Mouse (Mus musculus) heart, embryonic 10.5 days (tissue): ENCODE measurements around the gene Ndufb4. TPM values are rescaled to one million over a fixed set of nuclear protein-coding genes. Genes with fewer than 3 reads are reported as not detected.
"Not testable (repeated sequence)": the region's sequence is repeated elsewhere in the genome, so short reads cannot be mapped to it uniquely, and the experiment has no call there.

Experiments
- DNase-seq: peaks from one replicate; pipeline ENCODE4 v3.0.0-alpha.2; 2017; ENCODE audit warnings: low spot score
- H3K27ac ChIP-seq: fragments of 300-500 bp; sonication (generic); 2 replicates; pipeline ENCODE4 v1.5.1; 2016; ENCODE audit warnings: mild to moderate bottlenecking
- H3K27me3 ChIP-seq: fragments of 300-500 bp; sonication (generic); 2 replicates; pipeline ENCODE4 v1.6.1; 2016; ENCODE audit warnings: mild to moderate bottlenecking; ENCODE audit not compliant: poor library complexity, insufficient read depth, severe bottlenecking
- H3K36me3 ChIP-seq: fragments of 300-500 bp; sonication (generic); 2 replicates; pipeline ENCODE4 v1.6.1; 2016; ENCODE audit warnings: mild to moderate bottlenecking, moderate library complexity
- H3K4me1 ChIP-seq: fragments of 300-500 bp; sonication (generic); 2 replicates; pipeline ENCODE4 v1.6.1; 2016; ENCODE audit warnings: mild to moderate bottlenecking
- H3K4me3 ChIP-seq: fragments of 300-500 bp; sonication (generic); 2 replicates; pipeline ENCODE4 v1.5.1; 2016; ENCODE audit warnings: mild to moderate bottlenecking, moderate library complexity
- H3K9me3 ChIP-seq: fragments of 300-500 bp; sonication (generic); 2 replicates; pipeline ENCODE4 v1.6.1; 2016; ENCODE audit warnings: mild to moderate bottlenecking, moderate library complexity
- WGBS: fragments of 180-500 bp; shearing (Covaris S2); methylation state at CpG from one replicate; pipeline ENCODE4 v1.1.7; 2016; 5-methylcytosine and 5-hydroxymethylcytosine counted together
- polyA plus RNA-seq: library from polyadenylated mRNA; unstranded; fragments of >200 nt; fragmentation: Nextera tagmentation; extraction: Ambion mirVana; gene quantifications from 2 replicates; pipeline ENCODE4 v1.2.1, GENCODE M21; 2016

Ndufb4 gene
- polyA plus RNA-seq, 1 experiment from 2014 or later, result 61.3 TPM

DNA sequence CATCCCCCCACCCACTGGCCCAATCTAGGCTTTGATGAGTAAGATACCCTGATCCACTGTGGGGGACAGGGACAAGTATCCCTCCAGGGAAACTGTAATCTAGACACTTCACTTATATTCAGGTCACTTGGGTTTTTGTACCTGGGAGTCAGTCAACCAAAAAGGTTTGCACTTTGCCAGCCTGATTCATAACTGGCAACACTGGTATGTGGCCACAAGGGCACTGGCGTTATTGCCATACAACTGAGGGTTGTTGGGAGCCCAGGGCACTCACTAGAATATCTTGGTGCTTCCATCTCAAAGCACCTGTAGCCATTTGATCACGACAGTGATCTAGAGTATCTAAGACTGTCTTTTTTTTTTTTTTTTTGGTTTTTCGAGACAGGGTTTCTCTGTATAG is 8.5 kb downstream of the Ndufb4 start:
- H3K4me1 ChIP-seq, result no peaks in the 10 kb centered on the region
- 85% methylated on average over 3 of the region's 3 CpGs for WGBS
- no peak overlapping the region for H3K4me3 ChIP-seq
- H3K27me3 ChIP-seq, result no peaks in the 10 kb centered on the region
- no peaks in the 10 kb centered on the region for H3K9me3 ChIP-seq
- H3K27ac ChIP-seq, result no peak overlapping the region
- peaks cover 42% of the 10 kb centered on the region for H3K36me3 ChIP-seq
- peak; percentile 56 for DNase-seq

DNA sequence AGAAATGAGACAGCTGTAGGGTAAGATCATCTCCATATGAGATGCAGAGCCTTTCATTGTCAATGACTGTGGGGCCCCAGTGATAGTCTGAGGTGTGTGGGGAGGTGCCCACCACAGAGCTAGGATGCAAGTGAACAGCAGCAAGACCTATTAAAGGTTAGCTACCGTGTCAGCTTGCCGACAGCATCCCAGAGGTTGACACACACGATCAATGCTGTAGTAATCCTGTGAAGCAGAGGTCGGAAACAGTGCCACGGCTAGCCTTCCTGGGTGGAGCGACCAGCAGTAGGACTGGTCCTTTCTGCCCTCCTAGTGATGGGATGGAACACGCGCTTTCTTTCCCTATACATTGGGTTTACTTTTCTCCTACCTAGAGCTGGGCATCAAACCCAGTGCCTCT is 9.0 kb downstream of the Ndufb4 start:
- peak; percentile 60 for DNase-seq
- peaks cover 40% of the 10 kb centered on the region for H3K36me3 ChIP-seq
- H3K4me1 ChIP-seq, result no peaks in the 10 kb centered on the region
- no peak overlapping the region for H3K27ac ChIP-seq
- WGBS, result 85% methylated on average over 8 of the region's 8 CpGs
- H3K9me3 ChIP-seq, result no peaks in the 10 kb centered on the region
- H3K4me3 ChIP-seq, result no peak overlapping the region
- H3K27me3 ChIP-seq, result no peaks in the 10 kb centered on the region

DNA sequence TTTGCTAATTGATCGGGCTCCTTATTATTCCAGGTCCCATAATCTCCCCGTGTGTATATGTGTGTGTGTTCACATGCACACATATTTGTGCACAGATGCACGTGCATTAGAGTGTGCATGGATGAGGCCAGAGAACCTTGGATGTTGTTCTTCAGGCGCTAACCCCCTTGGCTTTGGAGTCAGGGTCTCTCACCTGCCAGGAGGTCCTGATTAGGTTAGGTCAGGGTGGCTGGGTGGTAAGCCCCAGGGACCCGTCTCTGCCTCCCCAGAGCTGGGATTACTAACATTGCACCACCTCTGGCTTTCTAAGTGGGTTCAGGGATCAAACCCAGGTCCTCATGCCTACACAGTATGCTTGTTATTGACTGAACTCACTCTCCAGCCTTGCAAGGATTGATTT is 9.8 kb downstream of the Ndufb4 start:
- DNase-seq, result peak; percentile 53
- H3K27ac ChIP-seq, result no peak overlapping the region
- no peak overlapping the region for H3K4me3 ChIP-seq
- peaks cover 40% of the 10 kb centered on the region for H3K36me3 ChIP-seq
- 89% methylated on average over 5 of the region's 5 CpGs for WGBS
- no peaks in the 10 kb centered on the region for H3K4me1 ChIP-seq
- H3K9me3 ChIP-seq, result no peaks in the 10 kb centered on the region
- H3K27me3 ChIP-seq, result no peaks in the 10 kb centered on the region

DNA sequence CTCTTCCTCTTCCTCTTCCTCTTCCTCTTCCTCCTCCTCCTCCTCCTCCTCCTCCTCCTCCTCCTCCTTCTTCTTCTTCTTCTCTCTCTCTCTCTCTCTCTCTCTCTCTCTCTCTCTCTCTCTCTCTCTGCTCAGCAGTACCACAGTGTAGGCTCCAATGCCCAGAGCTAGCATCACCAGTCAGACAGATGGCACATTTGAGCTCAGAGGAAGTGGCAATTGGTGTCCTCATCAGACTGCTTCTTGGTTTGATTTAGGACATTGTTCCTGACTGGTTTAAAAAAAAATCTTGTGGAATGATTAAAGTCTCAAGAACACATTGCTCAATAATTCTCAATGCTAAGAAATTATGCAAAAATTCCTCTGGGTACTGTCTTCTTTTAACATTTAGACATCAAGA is 13.7 kb downstream of the Ndufb4 start:
- DNase-seq, H3K27ac ChIP-seq, H3K9me3 ChIP-seq, H3K4me1 ChIP-seq, H3K27me3 ChIP-seq, H3K4me3 ChIP-seq: not testable (repeated sequence)
- peaks cover 10% of the 10 kb centered on the region for H3K36me3 ChIP-seq

DNA sequence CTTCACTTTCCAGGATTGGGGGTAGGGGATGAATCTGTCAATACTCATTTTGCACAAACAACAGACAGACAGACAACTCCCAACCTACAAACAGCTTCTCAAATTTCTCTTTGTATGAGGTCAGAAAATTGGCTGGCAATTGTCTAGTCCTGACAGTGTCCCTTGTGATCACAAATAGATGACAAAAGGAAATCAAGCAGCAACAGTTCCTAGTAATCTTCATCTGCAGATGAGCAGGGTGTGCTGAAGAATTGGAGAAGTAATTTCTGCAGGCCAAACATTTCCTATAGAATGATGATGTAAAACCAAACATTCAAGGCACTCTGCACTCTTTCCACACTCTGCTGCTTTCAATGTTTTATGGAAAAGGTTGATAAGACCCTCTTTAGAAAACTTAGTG is 16.5 kb downstream of the Ndufb4 start:
- no peaks in the 10 kb centered on the region for H3K27me3 ChIP-seq
- no peak overlapping the region for H3K4me3 ChIP-seq
- H3K27ac ChIP-seq, result no peak overlapping the region
- H3K36me3 ChIP-seq, result no peaks in the 10 kb centered on the region
- no peak for DNase-seq
- no peaks in the 10 kb centered on the region for H3K9me3 ChIP-seq
- no peaks in the 10 kb centered on the region for H3K4me1 ChIP-seq

DNA sequence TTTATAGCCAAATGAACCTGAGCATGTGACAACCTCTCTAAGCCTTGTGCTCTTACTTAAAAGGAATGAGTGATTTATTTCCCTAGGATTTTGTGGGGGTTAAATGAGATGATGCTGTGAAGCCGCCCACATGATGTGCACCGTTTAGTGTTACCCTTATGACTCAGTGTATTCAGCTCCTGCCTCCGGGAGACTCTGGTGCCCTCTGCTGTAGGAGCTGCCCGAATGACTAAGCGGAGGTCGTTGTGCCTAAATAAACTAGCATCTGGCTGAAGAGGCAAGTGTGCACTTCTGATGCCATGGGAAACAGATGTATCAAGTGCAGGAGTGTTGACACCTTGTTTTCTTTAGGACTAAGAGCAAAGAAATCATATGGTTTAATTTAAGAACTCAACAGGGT is 18.1 kb downstream of the Ndufb4 start:
- H3K27ac ChIP-seq, result no peak overlapping the region
- H3K36me3 ChIP-seq, result no peaks in the 10 kb centered on the region
- no peaks in the 10 kb centered on the region for H3K9me3 ChIP-seq
- no peak for DNase-seq
- H3K4me1 ChIP-seq, result no peaks in the 10 kb centered on the region
- no peaks in the 10 kb centered on the region for H3K27me3 ChIP-seq
- WGBS, result 50% methylated on average over 6 of the region's 6 CpGs
- H3K4me3 ChIP-seq, result no peak overlapping the region

DNA sequence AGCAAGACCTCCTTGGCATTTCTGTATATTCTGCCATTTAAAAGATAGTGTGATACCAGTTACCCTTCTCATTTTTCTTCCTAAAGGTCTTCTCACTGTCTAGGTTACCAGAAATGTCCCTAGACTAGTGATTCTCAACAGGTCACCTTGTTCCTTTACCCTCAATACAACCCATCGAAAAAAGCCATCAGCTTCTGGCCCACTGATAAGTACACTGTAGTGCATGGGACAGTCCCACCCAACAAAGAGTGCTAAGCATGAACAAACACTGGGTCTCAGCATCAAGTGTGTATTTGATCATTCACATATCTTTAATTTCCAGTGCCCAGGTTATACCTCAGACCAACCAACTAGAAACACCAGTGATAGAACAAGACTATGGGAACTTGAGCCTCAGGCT is 19.2 kb downstream of the Ndufb4 start:
- Histone ChIP-seq H3K4me3 (no peak overlapping the region), H3K27me3 (no peaks in the 10 kb centered on the region), H3K4me1 (no peaks in the 10 kb centered on the region), H3K27ac (no peak overlapping the region), H3K9me3 (no peaks in the 10 kb centered on the region), H3K36me3 (no peaks in the 10 kb centered on the region)
- DNase-seq, result no peak
- WGBS, result 86% methylated on average over 1 of the region's 1 CpGs

DNA sequence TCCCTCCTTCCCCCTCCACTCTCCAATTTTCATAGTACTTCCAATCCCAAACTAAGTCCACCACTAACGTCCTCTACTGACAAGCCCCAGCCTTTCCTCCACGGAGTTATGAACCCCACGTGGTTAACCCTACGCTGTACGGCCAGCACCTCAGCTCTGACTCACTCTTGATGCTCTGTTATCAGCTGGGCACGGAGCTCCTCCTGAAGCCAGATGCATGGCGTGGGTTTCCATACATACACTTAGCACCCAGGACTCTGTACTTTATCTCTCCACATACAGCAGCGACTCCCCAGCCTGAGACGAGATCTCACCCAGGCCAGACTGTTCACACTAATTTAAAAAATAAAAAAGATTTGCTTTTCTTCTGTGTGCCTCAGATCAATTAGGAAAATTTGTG is 19.7 kb downstream of the Ndufb4 start:
- H3K9me3 ChIP-seq, result no peaks in the 10 kb centered on the region
- no peaks in the 10 kb centered on the region for H3K27me3 ChIP-seq
- 41% methylated on average over 9 of the region's 9 CpGs for WGBS
- no peaks in the 10 kb centered on the region for H3K36me3 ChIP-seq
- H3K27ac ChIP-seq, result no peak overlapping the region
- no peak for DNase-seq
- no peaks in the 10 kb centered on the region for H3K4me1 ChIP-seq
- peak overlapping the region; percentile 22; the same call in 1 of the 2 replicates for H3K4me3 ChIP-seq

DNA sequence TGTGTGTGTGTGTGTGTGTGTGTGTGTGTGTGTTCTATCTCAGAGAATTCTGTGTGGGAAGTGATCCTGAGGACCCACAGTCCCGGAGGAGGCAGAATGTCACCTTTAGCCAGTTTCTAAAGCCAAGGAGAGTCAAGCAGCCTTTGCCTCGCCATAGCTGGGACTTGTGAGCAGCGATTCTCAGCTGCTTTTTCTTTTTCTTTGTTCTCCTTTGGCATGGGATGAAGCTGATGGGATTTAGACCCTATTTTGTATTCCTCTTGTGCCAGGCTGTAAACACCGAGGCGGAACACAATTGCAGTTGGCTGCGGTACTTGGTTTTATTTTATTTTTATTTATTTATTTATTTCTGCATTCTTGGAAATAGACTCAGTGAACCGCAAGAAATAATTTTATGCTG is 25.2 kb downstream of the Ndufb4 start:
- peaks cover 4% of the 10 kb centered on the region for H3K4me1 ChIP-seq
- no peaks in the 10 kb centered on the region for H3K9me3 ChIP-seq
- no peaks in the 10 kb centered on the region for H3K36me3 ChIP-seq
- no peak for DNase-seq
- no peaks in the 10 kb centered on the region for H3K27me3 ChIP-seq
- WGBS, result 92% methylated on average over 7 of the region's 7 CpGs
- H3K4me3 ChIP-seq, result no peak overlapping the region
- no peak overlapping the region for H3K27ac ChIP-seq

DNA sequence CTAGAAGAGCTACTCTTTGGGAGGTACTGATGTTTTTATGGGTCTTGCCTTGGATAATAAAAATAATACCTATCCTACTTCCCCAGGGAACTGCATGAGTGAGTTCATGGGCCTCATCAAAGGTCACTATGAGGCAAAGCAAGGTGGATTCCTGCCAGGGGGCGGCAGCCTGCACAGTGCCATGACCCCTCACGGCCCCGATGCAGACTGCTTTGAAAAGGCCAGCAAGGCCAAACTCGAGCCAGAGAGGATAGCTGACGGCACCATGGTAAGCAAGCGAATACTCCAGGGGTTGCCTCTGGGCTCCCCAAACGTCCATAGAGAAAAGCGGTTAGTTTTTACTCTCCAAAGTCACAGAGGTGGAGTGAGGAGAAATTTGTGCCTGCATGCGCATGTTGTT is 25.9 kb downstream of the Ndufb4 start:
- no peak for DNase-seq
- Histone ChIP-seq H3K9me3 (no peaks in the 10 kb centered on the region), H3K36me3 (no peaks in the 10 kb centered on the region), H3K4me3 (no peak overlapping the region), H3K27ac (no peak overlapping the region), H3K4me1 (peaks cover 10% of the 10 kb centered on the region), H3K27me3 (no peaks in the 10 kb centered on the region)
- 85% methylated on average over 9 of the region's 9 CpGs for whole genome bisulfite sequencing

DNA sequence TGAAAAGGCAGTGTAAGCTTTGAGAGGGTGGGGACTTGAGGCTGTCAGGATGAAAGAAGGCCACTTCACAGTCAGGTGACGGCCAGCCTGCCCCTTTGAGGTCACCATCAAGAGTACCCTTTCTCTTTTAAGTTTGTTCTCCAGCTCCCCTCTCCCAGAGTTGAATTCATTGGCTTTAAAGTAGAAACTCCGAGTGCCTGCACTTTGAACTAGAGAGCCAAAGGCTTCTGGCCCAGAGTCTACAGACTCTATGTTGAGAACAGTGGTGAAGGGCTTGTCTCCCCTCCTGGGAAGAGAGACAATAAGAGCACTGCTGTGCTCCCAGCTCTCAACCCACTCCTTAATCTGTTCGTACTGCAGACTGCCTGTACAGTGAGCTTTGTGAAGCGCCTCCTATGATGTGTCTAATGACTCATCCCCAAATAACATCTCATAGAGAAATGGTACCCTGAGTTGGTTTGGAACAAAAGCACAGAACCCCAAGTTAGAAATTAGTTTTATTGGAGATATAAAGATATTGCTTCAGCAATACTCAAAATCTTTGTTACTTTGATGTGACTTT is 27.8 kb downstream of the Ndufb4 start:
- 52% methylated on average over 4 of the region's 4 CpGs for WGBS
- Histone ChIP-seq H3K36me3 (no peaks in the 10 kb centered on the region), H3K9me3 (no peaks in the 10 kb centered on the region), H3K4me1 (peaks cover 12% of the 10 kb centered on the region), H3K27me3 (no peaks in the 10 kb centered on the region), H3K27ac (0 out of 2 replicates have a peak overlapping the region, but pooled peaks have one; percentile 42), H3K4me3 (no peak overlapping the region)
- DNase-seq, result no peak

DNA sequence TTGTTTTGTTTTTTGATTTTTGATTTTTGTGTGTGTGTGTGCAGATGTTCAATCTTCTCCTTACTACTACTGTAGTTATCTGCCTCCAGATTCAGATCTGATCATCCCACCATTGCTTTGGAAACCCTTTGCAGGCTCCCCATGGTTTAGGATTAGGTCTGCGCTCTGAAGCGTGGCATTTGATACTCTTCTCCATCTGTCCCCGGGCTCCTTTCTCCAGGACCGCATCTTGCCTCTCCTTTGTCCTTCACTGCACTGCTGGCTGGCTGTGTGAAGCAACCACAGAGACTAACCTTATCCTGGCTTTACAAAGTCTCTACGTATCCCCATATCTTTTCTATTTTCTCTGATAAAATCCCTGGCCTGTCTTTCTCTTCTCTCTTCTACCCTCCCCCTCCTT is 31.3 kb downstream of the Ndufb4 start:
- Histone ChIP-seq H3K27me3 (no peaks in the 10 kb centered on the region), H3K4me1 (peaks cover 17% of the 10 kb centered on the region), H3K36me3 (no peaks in the 10 kb centered on the region), H3K4me3 (no peak overlapping the region), H3K9me3 (no peaks in the 10 kb centered on the region), H3K27ac (no peak overlapping the region)
- WGBS, result 52% methylated on average over 5 of the region's 5 CpGs
- DNase-seq, result no peak

DNA sequence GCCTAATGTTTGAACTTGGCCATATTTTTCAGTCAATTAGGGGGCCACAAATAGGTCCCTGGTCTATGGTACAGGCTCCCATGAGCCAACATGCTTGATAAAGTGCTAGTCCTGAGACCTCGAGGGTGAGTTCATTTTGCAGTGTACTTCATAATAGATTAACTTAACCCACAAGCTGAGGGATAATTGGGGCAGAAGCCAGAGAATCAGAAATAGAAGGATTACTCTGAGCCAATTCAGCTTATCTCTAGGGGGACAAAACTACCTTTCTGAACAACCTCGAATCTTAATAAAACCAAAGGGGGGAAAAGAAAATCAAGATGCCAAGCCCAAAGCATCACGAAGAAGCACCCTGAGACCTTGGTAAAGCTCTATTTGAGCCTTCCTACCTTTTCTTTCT is 31.9 kb downstream of the Ndufb4 start:
- no peak overlapping the region for H3K27ac ChIP-seq
- no peaks in the 10 kb centered on the region for H3K9me3 ChIP-seq
- H3K27me3 ChIP-seq, result no peaks in the 10 kb centered on the region
- no peak for DNase-seq
- 74% methylated on average over 3 of the region's 3 CpGs for WGBS
- H3K4me1 ChIP-seq, result peaks cover 22% of the 10 kb centered on the region
- H3K4me3 ChIP-seq, result no peak overlapping the region
- no peaks in the 10 kb centered on the region for H3K36me3 ChIP-seq

DNA sequence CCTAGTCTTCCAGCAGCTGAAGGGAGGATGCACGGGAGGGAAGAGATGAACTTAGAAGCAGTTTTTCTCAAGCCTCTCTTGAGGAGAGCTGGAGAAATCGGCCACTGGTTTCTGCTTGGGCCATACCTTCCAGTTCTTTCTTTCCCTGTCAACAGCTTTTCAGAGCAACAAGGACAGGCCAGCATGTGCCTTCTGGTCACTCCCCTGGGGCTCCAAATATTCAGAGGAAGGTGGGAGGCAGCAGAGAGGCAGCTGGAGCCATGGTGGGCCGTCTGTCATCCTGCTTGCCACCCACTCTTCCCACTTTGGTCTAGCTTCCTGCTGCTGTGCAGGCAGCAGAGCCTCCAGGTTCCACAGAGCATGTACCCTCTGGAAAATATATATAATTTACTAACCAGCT is 36.6 kb downstream of the Ndufb4 start:
- H3K9me3 ChIP-seq, result no peaks in the 10 kb centered on the region
- no peak for DNase-seq
- H3K4me3 ChIP-seq, result no peak overlapping the region
- H3K36me3 ChIP-seq, result no peaks in the 10 kb centered on the region
- peaks cover 13% of the 10 kb centered on the region; the same call in 1 of the 2 replicates for H3K4me1 ChIP-seq
- H3K27me3 ChIP-seq, result no peaks in the 10 kb centered on the region
- H3K27ac ChIP-seq, result peak overlapping the region; percentile 33; the same call in 1 of the 2 replicates
- WGBS, result 16% methylated on average over 3 of the region's 3 CpGs
